Mouse (Mus musculus): Measurements from ENCODE around the gene Acsl5.

DNA sequence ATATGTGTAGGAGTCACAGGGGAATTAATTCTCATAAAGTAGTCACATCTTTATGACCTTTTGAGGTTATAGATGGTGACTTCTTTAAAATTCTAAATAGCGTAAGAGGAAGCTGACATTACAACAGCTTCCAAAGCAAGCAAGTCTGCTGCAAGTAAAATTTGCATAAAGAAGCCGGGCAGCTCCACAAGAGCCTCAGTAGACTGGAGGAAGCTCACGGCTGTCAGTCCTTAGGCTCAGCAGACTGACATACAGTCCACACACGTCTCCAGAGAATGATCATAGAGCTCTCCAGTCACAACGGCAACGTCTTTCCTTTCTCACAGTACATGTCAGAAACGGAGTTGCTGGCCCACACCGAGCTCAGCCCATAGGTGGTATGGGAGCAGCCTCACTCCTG, 60.1 kb downstream of the Acsl5 start:
- no peak for TF ChIP-seq HCFC1 (IDR thresholded peaks at IDR 0.05; ENCODE audit: borderline replicate concordance, insufficient read depth, low read length)
- TF ChIP-seq MAFK (IDR thresholded peaks at IDR 0.05; ENCODE audit: insufficient read depth, low read depth, low read length): no peak
